Mouse (Mus musculus) intestine, embryonic 15.5 days (tissue): ENCODE measurements around the gene Naaa. TPM values are rescaled to one million over a fixed set of nuclear protein-coding genes. Genes with fewer than 3 reads are reported as not detected.

Source experiments
- ATAC-seq: fragments of 200-750 bp; cut with Nextera tagmentation; 2 replicates; pipeline ENCODE4 v1.8.0; 2017; ENCODE audit warnings: moderate TSS enrichment, moderate library complexity
- H3K27ac ChIP-seq: fragments of 300-500 bp; sonication (generic); 2 replicates; pipeline ENCODE4 v1.5.1; 2015; ENCODE audit warnings: mild to moderate bottlenecking, inconsistent platforms
- H3K27me3 ChIP-seq: fragments of 300-500 bp; sonication (generic); replicated peaks from 2 replicates; pipeline ENCODE4 v1.6.1; 2015; ENCODE audit warnings: inconsistent platforms
- H3K36me3 ChIP-seq: fragments of 300-500 bp; sonication (generic); 2 replicates; pipeline ENCODE4 v1.6.1; 2015; ENCODE audit warnings: inconsistent platforms
- H3K4me1 ChIP-seq: fragments of 300-500 bp; sonication (generic); replicated peaks from 2 replicates; pipeline ENCODE4 v1.6.1; 2015; ENCODE audit warnings: inconsistent platforms
- H3K4me2 ChIP-seq: fragments of 300-500 bp; sonication (generic); replicated peaks from 2 replicates; pipeline ENCODE4 v1.6.1; 2015; ENCODE audit warnings: mild to moderate bottlenecking, inconsistent platforms
- H3K4me3 ChIP-seq: fragments of 300-500 bp; sonication (generic); replicated peaks from 2 replicates; pipeline ENCODE4 v1.5.1; 2015; ENCODE audit warnings: inconsistent platforms
- H3K9ac ChIP-seq: fragments of 300-500 bp; sonication (generic); 2 replicates; pipeline ENCODE4 v1.6.1; 2015; ENCODE audit warnings: inconsistent platforms
- H3K9me3 ChIP-seq: fragments of 300-500 bp; sonication (generic); 2 replicates; pipeline ENCODE4 v1.6.1; 2016; ENCODE audit warnings: inconsistent platforms
- WGBS: fragments of 180-500 bp; shearing (Covaris S2); methylation state at CpG from one replicate; pipeline ENCODE4 v1.1.7; 2015; 5-methylcytosine and 5-hydroxymethylcytosine counted together
- polyA plus RNA-seq: library from polyadenylated mRNA; unstranded; fragments of >200 nt; fragmentation: Nextera tagmentation; extraction: Ambion mirVana; gene quantifications from 2 replicates; pipeline ENCODE4 v1.2.1, GENCODE M21; 2015

Naaa gene
- polyA plus RNA-seq, 1 experiment from 2014 or later = 26.8 TPM

GRCm38 (mm10) chr5:92302149-92302840 is 24.3 kb upstream of the Naaa start:
- no peak overlapping the region for H3K4me3 ChIP-seq
- H3K4me1 ChIP-seq = no peaks in the 10 kb centered on the region
- H3K4me2 ChIP-seq = no peak overlapping the region
- ATAC-seq = no peak
- no peaks in the 10 kb centered on the region for H3K9me3 ChIP-seq
- H3K27ac ChIP-seq = no peak overlapping the region
- 81% methylated on average over 13 of the region's 13 CpGs for WGBS
- no peak overlapping the region for H3K9ac ChIP-seq
- H3K36me3 ChIP-seq = peaks cover 57% of the 10 kb centered on the region
- H3K27me3 ChIP-seq = no peaks in the 10 kb centered on the region

GRCm38 (mm10) chr5:92294525-92294924 is 16.6 kb upstream of the Naaa start:
- WGBS = 89% methylated on average over 2 of the region's 2 CpGs
- H3K9me3 ChIP-seq = no peaks in the 10 kb centered on the region

GRCm38 (mm10) chr5:92291652-92292414 is 13.9 kb upstream of the Naaa start:
- WGBS = 72% methylated on average over 6 of the region's 6 CpGs
- Histone ChIP-seq H3K27me3 (no peaks in the 10 kb centered on the region), H3K36me3 (peaks cover 43% of the 10 kb centered on the region), H3K9me3 (no peaks in the 10 kb centered on the region), H3K9ac (no peak overlapping the region), H3K4me3 (no peak overlapping the region), H3K4me2 (0 out of 2 replicates have a peak overlapping the region, but pooled peaks have one; percentile 22), H3K4me1 (no peaks in the 10 kb centered on the region), H3K27ac (peak overlapping the region; percentile 61)
- peak; percentile 94 for ATAC-seq

More at GRCm38 (mm10) chr5:92294525-92294924, 16.6 kb upstream of the Naaa start:
- no peak overlapping the region for H3K27ac ChIP-seq
- H3K4me2 ChIP-seq = no peak overlapping the region
- no peak overlapping the region for H3K9ac ChIP-seq
- ATAC-seq = no peak
- peaks cover 43% of the 10 kb centered on the region for H3K36me3 ChIP-seq
- H3K4me3 ChIP-seq = no peak overlapping the region
- H3K27me3 ChIP-seq = no peaks in the 10 kb centered on the region
- H3K4me1 ChIP-seq = no peaks in the 10 kb centered on the region

GRCm38 (mm10) chr5:92287840-92288239 is 9.9 kb upstream of the Naaa start:
- Histone ChIP-seq H3K27me3 (no peaks in the 10 kb centered on the region), H3K4me1 (0 out of 2 replicates have a peak, but pooled peaks cover 5% of the 10 kb centered on the region), H3K9me3 (no peaks in the 10 kb centered on the region), H3K36me3 (peaks cover 44% of the 10 kb centered on the region), H3K4me2 (no peak overlapping the region), H3K4me3 (no peak overlapping the region), H3K27ac (no peak overlapping the region), H3K9ac (no peak overlapping the region)
- ATAC-seq = no peak
- 84% methylated on average over 6 of the region's 6 CpGs for WGBS

GRCm38 (mm10) chr5:92283107-92283506 is 5.1 kb upstream of the Naaa start:
- ATAC-seq = peak; percentile 64
- Histone ChIP-seq H3K4me3 (no peak overlapping the region), H3K9ac (no peak overlapping the region), H3K4me1 (peaks cover 20% of the 10 kb centered on the region), H3K4me2 (peak overlapping the region; percentile 35; the same call in 1 of the 2 replicates), H3K27ac (peak overlapping the region; percentile 65), H3K36me3 (peaks cover 18% of the 10 kb centered on the region), H3K27me3 (no peaks in the 10 kb centered on the region), H3K9me3 (no peaks in the 10 kb centered on the region)
- 35% methylated on average over 3 of the region's 3 CpGs for WGBS

GRCm38 (mm10) chr5:92282571-92282970 is 4.6 kb upstream of the Naaa start:
- H3K4me3 ChIP-seq = no peak overlapping the region
- H3K4me1 ChIP-seq = peaks cover 20% of the 10 kb centered on the region
- H3K27ac ChIP-seq = peak overlapping the region; percentile 65; the same call in 1 of the 2 replicates
- H3K4me2 ChIP-seq = no peak overlapping the region
- H3K9ac ChIP-seq = no peak overlapping the region
- WGBS = 70% methylated on average over 4 of the region's 4 CpGs
- no peaks in the 10 kb centered on the region for H3K9me3 ChIP-seq
- no peak for ATAC-seq
- H3K36me3 ChIP-seq = peaks cover 13% of the 10 kb centered on the region
- H3K27me3 ChIP-seq = no peaks in the 10 kb centered on the region

GRCm38 (mm10) chr5:92278942-92279537 is 1.1 kb upstream of the Naaa start:
- no peak for ATAC-seq
- H3K4me2 ChIP-seq = peak overlapping the region; percentile 91
- H3K27me3 ChIP-seq = no peaks in the 10 kb centered on the region
- H3K4me1 ChIP-seq = peaks cover 24% of the 10 kb centered on the region
- no peaks in the 10 kb centered on the region for H3K9me3 ChIP-seq
- 87% methylated on average over 10 of the region's 10 CpGs for WGBS
- H3K4me3 ChIP-seq = no peak overlapping the region
- 0 out of 2 replicates have a peak overlapping the region, but pooled peaks have one; percentile 44 for H3K27ac ChIP-seq
- H3K9ac ChIP-seq = no peak overlapping the region
- H3K36me3 ChIP-seq = no peaks in the 10 kb centered on the region

- no peak for ATAC-seq
- 90% methylated on average over 7 of the region's 7 CpGs for WGBS
These were observed 7.5 kb downstream of the Naaa start for GRCm38 (mm10) chr5:92270496-92270895.

GRCm38 (mm10) chr5:92263761-92264359 is 14.1 kb downstream of the Naaa start:
- no peak overlapping the region for H3K4me3 ChIP-seq
- 43% methylated on average over 4 of the region's 4 CpGs for WGBS
- H3K4me1 ChIP-seq = peaks cover 3% of the 10 kb centered on the region; the same call in 1 of the 2 replicates
- no peak overlapping the region for H3K9ac ChIP-seq
- no peaks in the 10 kb centered on the region for H3K27me3 ChIP-seq
- H3K36me3 ChIP-seq = no peaks in the 10 kb centered on the region
- no peak overlapping the region for H3K27ac ChIP-seq
- H3K4me2 ChIP-seq = no peak overlapping the region
- H3K9me3 ChIP-seq = no peaks in the 10 kb centered on the region
- peak; percentile 69 for ATAC-seq

More at GRCm38 (mm10) chr5:92270496-92270895, 7.5 kb downstream of the Naaa start:
- Histone ChIP-seq H3K9me3 (no peaks in the 10 kb centered on the region), H3K9ac (no peak overlapping the region), H3K27ac (no peak overlapping the region), H3K4me2 (no peak overlapping the region), H3K4me3 (no peak overlapping the region), H3K36me3 (no peaks in the 10 kb centered on the region), H3K4me1 (no peaks in the 10 kb centered on the region), H3K27me3 (no peaks in the 10 kb centered on the region)

- no peak overlapping the region for H3K4me3 ChIP-seq
- H3K36me3 ChIP-seq = no peaks in the 10 kb centered on the region
- H3K27me3 ChIP-seq = no peaks in the 10 kb centered on the region
- WGBS = 85% methylated on average over 8 of the region's 8 CpGs
- ATAC-seq = no peak
- no peaks in the 10 kb centered on the region for H3K9me3 ChIP-seq
- no peak overlapping the region for H3K4me2 ChIP-seq
- H3K9ac ChIP-seq = no peak overlapping the region
- H3K4me1 ChIP-seq = peaks cover 3% of the 10 kb centered on the region; the same call in 1 of the 2 replicates
- H3K27ac ChIP-seq = no peak overlapping the region
These were observed 15.3 kb downstream of the Naaa start for GRCm38 (mm10) chr5:92262646-92263045.

GRCm38 (mm10) chr5:92256218-92256617 is 21.8 kb downstream of the Naaa start, which contains the start of gene Ppef2:
Gene Ppef2, minus strand, starts transcription at chr5:92256278.
- Histone ChIP-seq H3K27ac (no peak within 1 kb of the TSS), H3K4me1 (no peaks in the 10 kb centered on the region), H3K36me3 (no peaks in the 10 kb centered on the region), H3K27me3 (no peaks in the 10 kb centered on the region), H3K4me3 (no peak within 1 kb of the TSS), H3K9me3 (no peaks in the 10 kb centered on the region), H3K4me2 (no peak within 1 kb of the TSS), H3K9ac (no peak within 1 kb of the TSS)
- no peak for ATAC-seq
- 27% methylated on average over 6 of the region's 6 CpGs for WGBS

- Histone ChIP-seq H3K4me1 (no peaks in the 10 kb centered on the region), H3K9ac (no peak overlapping the region), H3K4me2 (no peak overlapping the region), H3K9me3 (0 out of 2 replicates have a peak, but pooled peaks cover 2% of the 10 kb centered on the region), H3K27ac (no peak overlapping the region), H3K27me3 (no peaks in the 10 kb centered on the region), H3K36me3 (no peaks in the 10 kb centered on the region), H3K4me3 (no peak overlapping the region)
- ATAC-seq = no peak
- WGBS = 61% methylated on average over 6 of the region's 6 CpGs
These were observed 23.5 kb downstream of the Naaa start for GRCm38 (mm10) chr5:92254476-92254875.
